Mouse (Mus musculus): ENCODE results near the gene Gm17268.

The Gm17268 gene

GRCm38 (mm10) chr11:82032136-82032535 lies 6.2 kb downstream of the Gm17268 start:
- no peak for DNase-seq (ENCODE audit: low spot score)

GRCm38 (mm10) chr11:82030171-82030570 lies 8.2 kb downstream of the Gm17268 start:
- DNase-seq (ENCODE audit: low spot score): no peak

GRCm38 (mm10) chr11:82023769-82024168 lies 14.6 kb downstream of the Gm17268 start:
- no peak for DNase-seq (ENCODE audit: low spot score)

- DNase-seq (ENCODE audit: low spot score): no peak
Observed at GRCm38 (mm10) chr11:82022504-82023056, 15.8 kb downstream of the Gm17268 start.

- DNase-seq (ENCODE audit: low spot score): no peak
Observed at GRCm38 (mm10) chr11:82021406-82021805, 17.0 kb downstream of the Gm17268 start.

- no peak for DNase-seq (ENCODE audit: low spot score)
Observed at GRCm38 (mm10) chr11:82019793-82020192, 18.6 kb downstream of the Gm17268 start.

GRCm38 (mm10) chr11:82019389-82019788 lies 19.0 kb downstream of the Gm17268 start:
- no peak for DNase-seq (ENCODE audit: low spot score)

GRCm38 (mm10) chr11:82016181-82016780 lies 22.1 kb downstream of the Gm17268 start:
- no peak for DNase-seq (ENCODE audit: low spot score)

- no peak for DNase-seq (ENCODE audit: low spot score)
Observed at GRCm38 (mm10) chr11:82015066-82015465, 23.3 kb downstream of the Gm17268 start.

- DNase-seq (ENCODE audit: low spot score): no peak
Observed at GRCm38 (mm10) chr11:82013756-82014155, 24.6 kb downstream of the Gm17268 start.

GRCm38 (mm10) chr11:82011411-82012193 lies 26.8 kb downstream of the Gm17268 start:
- no peak for DNase-seq (ENCODE audit: low spot score)

GRCm38 (mm10) chr11:82010115-82010514 lies 28.2 kb downstream of the Gm17268 start:
- DNase-seq (ENCODE audit: low spot score): no peak

- DNase-seq (ENCODE audit: low spot score): peak; percentile 26
Observed at GRCm38 (mm10) chr11:82006796-82007423, 31.5 kb downstream of the Gm17268 start.

GRCm38 (mm10) chr11:82004810-82005209 lies 33.6 kb downstream of the Gm17268 start:
- no peak for DNase-seq (ENCODE audit: low spot score)

GRCm38 (mm10) chr11:82000581-82000980 lies 37.8 kb downstream of the Gm17268 start:
- no peak for DNase-seq (ENCODE audit: low spot score)

- DNase-seq (ENCODE audit: low spot score): no peak
Observed at GRCm38 (mm10) chr11:81999469-81999868, 38.9 kb downstream of the Gm17268 start.

- DNase-seq (ENCODE audit: low spot score): no peak
Observed at GRCm38 (mm10) chr11:81998646-81999045, 39.7 kb downstream of the Gm17268 start.

- no peak for DNase-seq (ENCODE audit: low spot score)
Observed at GRCm38 (mm10) chr11:81997085-81997484, 41.3 kb downstream of the Gm17268 start.

GRCm38 (mm10) chr11:81996172-81996841 lies 42.1 kb downstream of the Gm17268 start:
- DNase-seq (ENCODE audit: low spot score): peak; percentile 73

GRCm38 (mm10) chr11:81983146-81983545 lies 55.2 kb downstream of the Gm17268 start:
- DNase-seq (ENCODE audit: low spot score): peak; percentile 34

- DNase-seq (ENCODE audit: low spot score): no peak
Observed at GRCm38 (mm10) chr11:81982191-81982590, 56.2 kb downstream of the Gm17268 start.
